Mouse (Mus musculus) liver, adult 2 months (tissue): ENCODE results near the gene Gm1140. TPM values are rescaled to one million over a fixed set of nuclear protein-coding genes. Genes with fewer than 3 reads are reported as not detected.
"Not testable (repeated sequence)": the region's sequence is repeated elsewhere in the genome, so short reads cannot be mapped to it uniquely, and the experiment has no call there.

Source experiments
- DNase-seq: peaks from one replicate; pipeline ENCODE4 v3.0.0-alpha.2; 2011; ENCODE audit warnings: low read depth, low spot score; ENCODE audit errors: extremely low read depth
- H3K27ac ChIP-seq: fragments of 200-500 bp; replicated peaks from 2 replicates; pipeline ENCODE4 v1.5.1; 2012; ENCODE audit warnings: low read depth, mild to moderate bottlenecking, control low read depth, inconsistent platforms, low read length; ENCODE audit not compliant: insufficient read depth
- H3K27me3 ChIP-seq: fragments of 200-500 bp; 2 replicates; pipeline ENCODE4 v1.6.1; 2012; ENCODE audit warnings: mild to moderate bottlenecking, moderate library complexity, low read length, inconsistent platforms; ENCODE audit not compliant: control insufficient read depth, insufficient read depth
- H3K36me3 ChIP-seq: fragments of 200-500 bp; 2 replicates; pipeline ENCODE4 v1.6.1; 2012; ENCODE audit warnings: low read length, inconsistent platforms; ENCODE audit not compliant: control insufficient read depth, insufficient read depth
- H3K4me1 ChIP-seq: fragments of 200-500 bp; 2 replicates; pipeline ENCODE4 v1.6.1; 2011; ENCODE audit warnings: low read length; ENCODE audit not compliant: control insufficient read depth, insufficient read depth
- H3K4me3 ChIP-seq: fragments of 200-500 bp; 2 replicates; pipeline ENCODE4 v1.5.1; 2011; ENCODE audit warnings: low read depth, mild to moderate bottlenecking, control low read depth, low read length, moderate library complexity; ENCODE audit not compliant: insufficient read depth
- H3K79me2 ChIP-seq: fragments of 200-500 bp; 2 replicates; pipeline ENCODE4 v1.6.1; 2012; ENCODE audit warnings: inconsistent platforms, mild to moderate bottlenecking, low read length, moderate library complexity; ENCODE audit not compliant: control insufficient read depth, insufficient read depth
- H3K9ac ChIP-seq: fragments of 200-500 bp; 2 replicates; pipeline ENCODE4 v1.6.1; 2012; ENCODE audit warnings: low read depth, mild to moderate bottlenecking, control low read depth, inconsistent platforms, low read length
- WGBS: fragments of 180-500 bp; shearing (Covaris S2); methylation state at CpG from one replicate; pipeline ENCODE4 v1.1.7; 2018; 5-methylcytosine and 5-hydroxymethylcytosine counted together
- polyA plus RNA-seq: library from polyadenylated mRNA; depleted of rRNA; stranded (reverse); fragments of >200 nt; gene quantifications from 2 replicates; pipeline ENCODE4 v1.2.3, GENCODE M21; 2012; rRNA removed
- total RNA-seq: library from RNA; depleted of rRNA; stranded (reverse); fragments of >200 nt; gene quantifications from 2 replicates; pipeline ENCODE4 v1.2.3, GENCODE M21; 2014; rRNA removed

Gm1140 gene
- total RNA-seq = not detected in 2 replicates
- not detected in 2 replicates for polyA plus RNA-seq

DNA sequence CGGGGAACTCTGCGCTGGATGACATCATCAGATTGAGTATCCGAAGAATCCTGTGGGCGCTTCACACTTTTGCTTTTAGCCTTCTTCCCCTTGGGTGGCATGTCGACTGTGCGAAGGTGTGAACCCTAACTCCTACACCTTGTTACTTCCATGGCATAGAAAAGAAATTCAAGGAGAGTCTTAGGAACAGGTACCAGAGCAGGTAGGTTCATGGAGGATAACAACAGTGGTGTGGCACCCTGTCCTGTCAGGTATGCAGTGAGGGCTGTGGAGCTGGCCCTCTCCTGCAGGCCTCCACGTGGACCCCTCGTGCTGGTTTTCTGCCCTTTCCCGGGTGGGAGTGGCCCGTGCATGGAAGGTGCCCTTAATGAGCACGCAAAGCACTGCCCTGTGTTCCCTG lies at the start of gene Gm1140:
Gene Gm1140 (minus strand): TSS at position 101 of the 400 bp plus-strand sequence.
- H3K4me3 ChIP-seq, H3K36me3 ChIP-seq, H3K27me3 ChIP-seq, DNase-seq, H3K4me1 ChIP-seq, H3K79me2 ChIP-seq, H3K27ac ChIP-seq, H3K9ac ChIP-seq: not testable (repeated sequence)
- WGBS = 86% methylated on average over 2 of the region's 11 CpGs

DNA sequence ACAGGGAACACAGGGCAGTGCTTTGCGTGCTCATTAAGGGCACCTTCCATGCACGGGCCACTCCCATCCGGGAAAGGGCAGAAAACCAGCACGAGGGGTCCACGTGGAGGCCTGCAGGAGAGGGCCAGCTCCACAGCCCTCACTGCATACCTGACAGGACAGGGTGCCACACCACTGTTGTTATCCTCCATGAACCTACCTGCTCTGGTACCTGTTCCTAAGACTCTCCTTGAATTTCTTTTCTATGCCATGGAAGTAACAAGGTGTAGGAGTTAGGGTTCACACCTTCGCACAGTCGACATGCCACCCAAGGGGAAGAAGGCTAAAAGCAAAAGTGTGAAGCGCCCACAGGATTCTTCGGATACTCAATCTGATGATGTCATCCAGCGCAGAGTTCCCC lies 2.0 kb upstream of the Gm1140 start, which contains the start of gene Gm14692:
Gene Gm14692 (plus strand): TSS at position 301 of the 400 bp plus-strand sequence.
- H3K79me2 ChIP-seq, H3K27me3 ChIP-seq, H3K4me1 ChIP-seq, H3K36me3 ChIP-seq, H3K4me3 ChIP-seq, DNase-seq, H3K27ac ChIP-seq, H3K9ac ChIP-seq: not testable (repeated sequence)
- WGBS = 80% methylated on average over 3 of the region's 10 CpGs

Other genes with a start within 250 kb of the Gm1140 start
- gene Gm14692, start 2.1 kb upstream of the Gm1140 start, total RNA-seq = not detected in 2 replicates
- gene Gm14692, start 2.1 kb upstream of the Gm1140 start, polyA plus RNA-seq = not detected in 2 replicates
- not detected in 2 replicates for gene 4933436I01Rik, start 227.9 kb upstream of the Gm1140 start, total RNA-seq
- gene 4933436I01Rik, start 227.9 kb upstream of the Gm1140 start, polyA plus RNA-seq = not detected in 2 replicates